Mouse (Mus musculus): ENCODE data around the gene Map2.

Gene Map2

GRCm38 (mm10) chr1:66292121-66292881, 117.2 kb downstream of the Map2 start:
- no peak for DNase-seq (ENCODE audit: low read depth in 2 of 2, low spot score in 2 of 2)

GRCm38 (mm10) chr1:66299376-66299775, 124.3 kb downstream of the Map2 start:
- no peak for DNase-seq (ENCODE audit: low read depth in 2 of 2, low spot score in 2 of 2)

GRCm38 (mm10) chr1:66320378-66321135, 145.5 kb downstream of the Map2 start:
- no peak for DNase-seq (ENCODE audit: low read depth in 2 of 2, low spot score in 2 of 2)

GRCm38 (mm10) chr1:66321136-66321502, 146.0 kb downstream of the Map2 start:
- DNase-seq (ENCODE audit: low read depth in 2 of 2, low spot score in 2 of 2) = no peak

- no peak for DNase-seq (ENCODE audit: low read depth in 2 of 2, low spot score in 2 of 2)
These were observed 146.6 kb downstream of the Map2 start for GRCm38 (mm10) chr1:66321631-66322142.

- no peak for DNase-seq (ENCODE audit: low read depth in 2 of 2, low spot score in 2 of 2)
These were observed 148.4 kb downstream of the Map2 start for GRCm38 (mm10) chr1:66323461-66323860.

- DNase-seq (ENCODE audit: low read depth in 2 of 2, low spot score in 2 of 2) = no peak
These were observed 149.9 kb downstream of the Map2 start for GRCm38 (mm10) chr1:66324951-66325350.

- DNase-seq (ENCODE audit: low read depth in 2 of 2, low spot score in 2 of 2) = no peak
These were observed 153.9 kb downstream of the Map2 start for GRCm38 (mm10) chr1:66328996-66329395.

- DNase-seq (ENCODE audit: low read depth in 2 of 2, low spot score in 2 of 2) = no peak
These were observed 154.5 kb downstream of the Map2 start for GRCm38 (mm10) chr1:66329534-66329933.

GRCm38 (mm10) chr1:66335724-66336284, 160.7 kb downstream of the Map2 start:
- no peak for DNase-seq (ENCODE audit: low read depth in 2 of 2, low spot score in 2 of 2)

- no peak for DNase-seq (ENCODE audit: low read depth in 2 of 2, low spot score in 2 of 2)
These were observed 164.1 kb downstream of the Map2 start for GRCm38 (mm10) chr1:66339213-66339612.

- DNase-seq (ENCODE audit: low read depth in 2 of 2, low spot score in 2 of 2) = no peak
These were observed 173.5 kb downstream of the Map2 start for GRCm38 (mm10) chr1:66348404-66349165.

GRCm38 (mm10) chr1:66349166-66349835, 174.2 kb downstream of the Map2 start:
- no peak for DNase-seq (ENCODE audit: low read depth in 2 of 2, low spot score in 2 of 2)

- no peak for DNase-seq (ENCODE audit: low read depth in 2 of 2, low spot score in 2 of 2)
These were observed 176.3 kb downstream of the Map2 start for GRCm38 (mm10) chr1:66351366-66351765.

GRCm38 (mm10) chr1:66361799-66362198, 186.7 kb downstream of the Map2 start:
- DNase-seq (ENCODE audit: low read depth in 2 of 2, low spot score in 2 of 2) = no peak

GRCm38 (mm10) chr1:66363285-66363684, 188.2 kb downstream of the Map2 start:
- DNase-seq (ENCODE audit: low read depth in 2 of 2, low spot score in 2 of 2) = no peak

- no peak for DNase-seq (ENCODE audit: low read depth in 2 of 2, low spot score in 2 of 2)
These were observed 189.3 kb downstream of the Map2 start for GRCm38 (mm10) chr1:66364386-66364785.

- DNase-seq (ENCODE audit: low read depth in 2 of 2, low spot score in 2 of 2) = no peak
These were observed 190.5 kb downstream of the Map2 start for GRCm38 (mm10) chr1:66365600-66365999.

GRCm38 (mm10) chr1:66369486-66369885, 194.4 kb downstream of the Map2 start:
- DNase-seq (ENCODE audit: low read depth in 2 of 2, low spot score in 2 of 2) = no peak

GRCm38 (mm10) chr1:66371371-66371770, 196.3 kb downstream of the Map2 start:
- DNase-seq (ENCODE audit: low read depth in 2 of 2, low spot score in 2 of 2) = no peak

GRCm38 (mm10) chr1:66386321-66386720, 211.2 kb downstream of the Map2 start:
- no peak for DNase-seq (ENCODE audit: low read depth in 2 of 2, low spot score in 2 of 2)
